Mouse (Mus musculus) ES-Bruce4 (cell line): Measurements from ENCODE around the gene Rsl24d1.

ENCODE experiments used
- CTCF ChIP-seq: IDR thresholded peaks from one replicate; pipeline ENCODE4 v1.8.1; 2011; ENCODE audit warnings: low read depth, low read length
- POLR2A ChIP-seq: IDR thresholded peaks from one replicate; pipeline ENCODE4 v1.8.1; 2011; ENCODE audit warnings: low read length; ENCODE audit not compliant: insufficient read depth

DNA sequence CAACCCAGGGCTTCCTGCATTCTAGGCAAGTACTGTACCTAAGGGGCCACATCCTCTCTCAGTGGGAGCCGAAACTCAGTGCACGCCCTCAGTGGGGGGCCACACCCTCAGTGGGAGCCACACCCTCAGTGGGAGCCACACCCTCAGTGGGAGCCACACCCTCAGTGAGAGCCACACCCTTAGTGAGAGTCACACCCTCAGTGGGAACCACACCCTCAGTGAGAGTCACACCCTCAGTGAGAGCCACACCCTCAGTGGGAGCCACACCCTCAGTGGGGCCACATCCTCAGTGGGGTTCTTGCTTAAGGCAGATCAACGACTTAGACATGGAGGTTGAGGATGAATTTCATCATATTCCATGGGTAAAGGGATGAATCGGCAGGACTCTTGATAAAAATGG lies 44.7 kb downstream of the Rsl24d1 start:
- no peak for TF ChIP-seq POLR2A
- no peak for TF ChIP-seq CTCF
